Mouse (Mus musculus) liver, embryonic 13.5 days (tissue): ENCODE data around the gene Rxrb. TPM values are rescaled to one million over a fixed set of nuclear protein-coding genes. Genes with fewer than 3 reads are reported as not detected.

Source experiments
- ATAC-seq: fragments of 200-750 bp; cut with Nextera tagmentation; 2 replicates; pipeline ENCODE4 v1.8.0; 2017; ENCODE audit warnings: low read depth, mild to moderate bottlenecking, moderate number of reproducible peaks, moderate library complexity
- DNase-seq: peaks from one replicate; pipeline ENCODE4 v3.0.0; 2022
- H3K27ac ChIP-seq: fragments of 300-500 bp; sonication (generic); 2 replicates; pipeline ENCODE4 v1.5.1; 2015; ENCODE audit warnings: moderate library complexity, mild to moderate bottlenecking, inconsistent platforms
- H3K27me3 ChIP-seq: fragments of 300-500 bp; sonication (generic); 2 replicates; pipeline ENCODE4 v1.6.1; 2015; ENCODE audit warnings: mild to moderate bottlenecking, inconsistent platforms
- H3K36me3 ChIP-seq: fragments of 300-500 bp; sonication (generic); 2 replicates; pipeline ENCODE4 v1.6.1; 2015; ENCODE audit warnings: mild to moderate bottlenecking, inconsistent platforms
- H3K4me1 ChIP-seq: fragments of 300-500 bp; sonication (generic); replicated peaks from 2 replicates; pipeline ENCODE4 v1.6.1; 2015; ENCODE audit warnings: inconsistent platforms
- H3K4me2 ChIP-seq: fragments of 300-500 bp; sonication (generic); 2 replicates; pipeline ENCODE4 v1.6.1; 2015; ENCODE audit warnings: inconsistent platforms, mild to moderate bottlenecking, moderate library complexity
- H3K4me3 ChIP-seq: fragments of 300-500 bp; sonication (generic); replicated peaks from 2 replicates; pipeline ENCODE4 v1.5.1; 2015; ENCODE audit warnings: mild to moderate bottlenecking, inconsistent platforms
- H3K9ac ChIP-seq: fragments of 300-500 bp; sonication (generic); 2 replicates; pipeline ENCODE4 v1.6.1; 2015; ENCODE audit warnings: mild to moderate bottlenecking, inconsistent platforms
- H3K9me3 ChIP-seq: fragments of 300-500 bp; sonication (generic); replicated peaks from 2 replicates; pipeline ENCODE4 v1.6.1; 2016; ENCODE audit warnings: inconsistent platforms
- WGBS: fragments of 180-500 bp; shearing (Covaris S2); methylation state at CpG from one replicate; pipeline ENCODE4 v1.1.7; 2015; ENCODE audit not compliant: insufficient replicate concordance; 5-methylcytosine and 5-hydroxymethylcytosine counted together
- microRNA counts: library from miRNA; unstranded; fragments of <30 nt; microRNA quantifications from one replicate; lab custom pipeline; 2016
- microRNA-seq: library from miRNA; unstranded; fragments of <30 nt; microRNA quantifications from one replicate; pipeline ENCODE4, GENCODE M21; 2016
- polyA plus RNA-seq: library from polyadenylated mRNA; unstranded; fragments of >200 nt; fragmentation: Nextera tagmentation; extraction: Ambion mirVana; gene quantifications from 2 replicates; pipeline ENCODE4 v1.2.1, GENCODE M21; 2015

Gene Rxrb
- polyA plus RNA-seq, 1 experiment from 2014 or later, result 18.2 TPM

- Histone ChIP-seq H3K9me3 (no peaks in the 10 kb centered on the region; the same call in 1 of the 2 replicates), H3K36me3 (no peaks in the 10 kb centered on the region), H3K4me2 (no peak overlapping the region), H3K27me3 (peaks cover 18% of the 10 kb centered on the region), H3K4me1 (no peaks in the 10 kb centered on the region), H3K4me3 (no peak overlapping the region), H3K9ac (no peak overlapping the region), H3K27ac (no peak overlapping the region)
- 40% methylated on average over 5 of the region's 5 CpGs for WGBS
- no peak for ATAC-seq
- DNase-seq, result no peak
These were observed 40.5 kb downstream of the Rxrb start for GRCm38 (mm10) chr17:34072091-34072490.

- Histone ChIP-seq H3K9me3 (no peaks in the 10 kb centered on the region; the same call in 1 of the 2 replicates), H3K4me2 (no peak overlapping the region), H3K27ac (no peak overlapping the region), H3K27me3 (peaks cover 23% of the 10 kb centered on the region), H3K4me3 (no peak overlapping the region), H3K4me1 (no peaks in the 10 kb centered on the region), H3K9ac (no peak overlapping the region), H3K36me3 (no peaks in the 10 kb centered on the region)
- ATAC-seq, result no peak
- WGBS, result 24% methylated on average over 7 of the region's 7 CpGs
- DNase-seq, result peak; percentile 18
These were observed 43.7 kb downstream of the Rxrb start for GRCm38 (mm10) chr17:34075271-34075670.

- H3K4me3 ChIP-seq, result no peak overlapping the region
- WGBS, result 2% methylated on average over 9 of the region's 9 CpGs
- no peak overlapping the region for H3K27ac ChIP-seq
These were observed 45.9 kb downstream of the Rxrb start for GRCm38 (mm10) chr17:34077549-34077948.

GRCm38 (mm10) chr17:34078148-34078547 lies 46.5 kb downstream of the Rxrb start:
- peaks cover 26% of the 10 kb centered on the region for H3K27me3 ChIP-seq
- H3K4me1 ChIP-seq, result no peaks in the 10 kb centered on the region
- no peak overlapping the region for H3K4me3 ChIP-seq

More at GRCm38 (mm10) chr17:34077549-34077948, 45.9 kb downstream of the Rxrb start:
- Histone ChIP-seq H3K9me3 (no peaks in the 10 kb centered on the region), H3K9ac (no peak overlapping the region), H3K36me3 (no peaks in the 10 kb centered on the region), H3K4me1 (no peaks in the 10 kb centered on the region), H3K27me3 (peaks cover 23% of the 10 kb centered on the region), H3K4me2 (no peak overlapping the region)
- peak; percentile 45 for DNase-seq
- no peak for ATAC-seq

GRCm38 (mm10) chr17:34079002-34079401 lies 47.4 kb downstream of the Rxrb start:
- ATAC-seq, result no peak
- Histone ChIP-seq H3K27ac (no peak overlapping the region), H3K36me3 (no peaks in the 10 kb centered on the region), H3K4me3 (no peak overlapping the region), H3K4me2 (no peak overlapping the region), H3K4me1 (no peaks in the 10 kb centered on the region), H3K9me3 (no peaks in the 10 kb centered on the region), H3K27me3 (peaks cover 26% of the 10 kb centered on the region), H3K9ac (no peak overlapping the region)
- no peak for DNase-seq
- WGBS, result 80% methylated on average over 11 of the region's 11 CpGs

More at GRCm38 (mm10) chr17:34078148-34078547, 46.5 kb downstream of the Rxrb start:
- H3K36me3 ChIP-seq, result no peaks in the 10 kb centered on the region
- ATAC-seq (no peak), DNase-seq (no peak)
- no peaks in the 10 kb centered on the region for H3K9me3 ChIP-seq
- no peak overlapping the region for H3K4me2 ChIP-seq
- H3K27ac ChIP-seq, result no peak overlapping the region
- 48% methylated on average over 4 of the region's 4 CpGs for WGBS
- H3K9ac ChIP-seq, result no peak overlapping the region

- ATAC-seq (no peak), DNase-seq (no peak)
- no peak overlapping the region for H3K9ac ChIP-seq
- no peaks in the 10 kb centered on the region for H3K36me3 ChIP-seq
- no peak overlapping the region for H3K4me3 ChIP-seq
- H3K4me1 ChIP-seq, result no peaks in the 10 kb centered on the region
- no peak overlapping the region for H3K4me2 ChIP-seq
- H3K27me3 ChIP-seq, result peaks cover 26% of the 10 kb centered on the region
- 26% methylated on average over 5 of the region's 5 CpGs for WGBS
- H3K9me3 ChIP-seq, result no peaks in the 10 kb centered on the region
- H3K27ac ChIP-seq, result no peak overlapping the region
These were observed 48.0 kb downstream of the Rxrb start for GRCm38 (mm10) chr17:34079621-34080020.

GRCm38 (mm10) chr17:34083104-34083503 lies 51.5 kb downstream of the Rxrb start:
- WGBS, result 21% methylated on average over 8 of the region's 8 CpGs
- Histone ChIP-seq H3K27me3 (peaks cover 4% of the 10 kb centered on the region; the same call in 1 of the 2 replicates), H3K4me1 (no peaks in the 10 kb centered on the region), H3K4me3 (no peak overlapping the region), H3K9me3 (no peaks in the 10 kb centered on the region), H3K27ac (no peak overlapping the region), H3K9ac (no peak overlapping the region), H3K36me3 (no peaks in the 10 kb centered on the region), H3K4me2 (no peak overlapping the region)
- DNase-seq (no peak), ATAC-seq (no peak)

- 55% methylated on average over 2 of the region's 2 CpGs for WGBS
- H3K36me3 ChIP-seq, result no peaks in the 10 kb centered on the region
- no peaks in the 10 kb centered on the region for H3K4me1 ChIP-seq
These were observed 55.8 kb downstream of the Rxrb start for GRCm38 (mm10) chr17:34087386-34087785.

More at GRCm38 (mm10) chr17:34087386-34087785, 55.8 kb downstream of the Rxrb start:
- DNase-seq (no peak), ATAC-seq (no peak)
- Histone ChIP-seq H3K9me3 (no peaks in the 10 kb centered on the region), H3K27me3 (peaks cover 4% of the 10 kb centered on the region; the same call in 1 of the 2 replicates), H3K9ac (no peak overlapping the region), H3K27ac (no peak overlapping the region), H3K4me3 (no peak overlapping the region), H3K4me2 (no peak overlapping the region)

MicroRNA genes within 50 kb of the gene (microRNA counts, 519-probe panel; counts per million panel counts)
- 114 counts per million for microRNA mmu-miR-219 (lab: Ali Mortazavi, UCI)

Small RNA genes lying within 50 kb of the gene (microRNA-seq; reads per million reads assigned to microRNA genes)
- gene Mir219a-1, result 0.88 reads per million
- gene Mir219c, result not detected

Other genes starting within 250 kb of the Rxrb start
- gene Angptl4, start 250.0 kb upstream of the Rxrb start, polyA plus RNA-seq, result 18.9 and 20.2 TPM in 2 replicates
- gene Kank3, start 221.3 kb upstream of the Rxrb start, polyA plus RNA-seq, result 8.1 and 8.9 TPM in 2 replicates
- gene Rps28, start 207.2 kb upstream of the Rxrb start, polyA plus RNA-seq, result 614 and 696 TPM in 2 replicates
- gene Ndufa7, start 207.2 kb upstream of the Rxrb start, polyA plus RNA-seq, result 250 and 284 TPM in 2 replicates
- 19.9 and 22.0 TPM in 2 replicates for gene Cd320, start 188.7 kb upstream of the Rxrb start, polyA plus RNA-seq
- not detected in 2 replicates for gene Gm7029, start 158.0 kb upstream of the Rxrb start, polyA plus RNA-seq
- 6.9 and 7.6 TPM in 2 replicates for gene Kifc1, start 141.2 kb upstream of the Rxrb start, polyA plus RNA-seq
- gene Platr17, start 126.7 kb upstream of the Rxrb start, polyA plus RNA-seq, result 0.60 and 0.91 TPM in 2 replicates
- 25.5 and 27.6 TPM in 2 replicates for gene Daxx, start 122.4 kb upstream of the Rxrb start, polyA plus RNA-seq
- 27.6 and 30.5 TPM in 2 replicates for gene Tapbp, start 115.9 kb upstream of the Rxrb start, polyA plus RNA-seq
- gene Zbtb22, start 115.9 kb upstream of the Rxrb start, polyA plus RNA-seq, result 10.1 and 10.7 TPM in 2 replicates
- 7.1 and 7.4 TPM in 2 replicates for gene Rgl2, start 102.3 kb upstream of the Rxrb start, polyA plus RNA-seq
- 153 and 157 TPM in 2 replicates for gene Pfdn6, start 91.5 kb upstream of the Rxrb start, polyA plus RNA-seq
- 30.1 and 34.9 TPM in 2 replicates for gene Wdr46, start 91.2 kb upstream of the Rxrb start, polyA plus RNA-seq
- gene B3galt4, start 80.3 kb upstream of the Rxrb start, polyA plus RNA-seq, result 2.3 and 2.5 TPM in 2 replicates
- 27.7 and 30.1 TPM in 2 replicates for gene Vps52, start 76.0 kb upstream of the Rxrb start, polyA plus RNA-seq
- gene Rps18, start 75.8 kb upstream of the Rxrb start, polyA plus RNA-seq, result 1,343 and 1,499 TPM in 2 replicates
- gene H2-K1, start 31.5 kb upstream of the Rxrb start, polyA plus RNA-seq, result 80.9 and 88.3 TPM in 2 replicates
- 5.2 and 5.4 TPM in 2 replicates for gene Ring1, start 7.1 kb upstream of the Rxrb start, polyA plus RNA-seq
- 25.2 and 25.7 TPM in 2 replicates for gene H2-Ke6, start 3.8 kb upstream of the Rxrb start, polyA plus RNA-seq
- gene Slc39a7, start 130 bp upstream of the Rxrb start, polyA plus RNA-seq, result 71.7 and 76.7 TPM in 2 replicates
- gene Col11a2, start 7.6 kb downstream of the Rxrb start, polyA plus RNA-seq, result 0.32 and 0.54 TPM in 2 replicates
- 0.39 and 0.41 TPM in 2 replicates for gene H2-Oa, start 60.5 kb downstream of the Rxrb start, polyA plus RNA-seq
- 4.4 and 5.2 TPM in 2 replicates for gene H2-DMa, start 87.7 kb downstream of the Rxrb start, polyA plus RNA-seq
- 42.0 and 53.3 TPM in 2 replicates for gene Brd2, start 90.8 kb downstream of the Rxrb start, polyA plus RNA-seq
- 0.31 and 0.36 TPM in 2 replicates for gene H2-DMb2, start 111.5 kb downstream of the Rxrb start, polyA plus RNA-seq
- 0.54 and 0.62 TPM in 2 replicates for gene H2-DMb1, start 121.3 kb downstream of the Rxrb start, polyA plus RNA-seq
- gene Tap1, start 155.7 kb downstream of the Rxrb start, polyA plus RNA-seq, result 2.4 and 3.2 TPM in 2 replicates
- gene Psmb9, start 156.0 kb downstream of the Rxrb start, polyA plus RNA-seq, result 6.6 and 7.7 TPM in 2 replicates
- gene Psmb8, start 165.9 kb downstream of the Rxrb start, polyA plus RNA-seq, result 15.3 and 18.0 TPM in 2 replicates
- 5.7 and 6.1 TPM in 2 replicates for gene Tap2, start 171.7 kb downstream of the Rxrb start, polyA plus RNA-seq
- gene H2-Ob, start 207.1 kb downstream of the Rxrb start, polyA plus RNA-seq, result 0.08 TPM in 1 of 2 replicates, not detected in the other
- 2.2 and 2.3 TPM in 2 replicates for gene H2-Ab1, start 225.9 kb downstream of the Rxrb start, polyA plus RNA-seq